Mouse (Mus musculus) hindbrain, embryonic 11.5 days (tissue): Measurements from ENCODE around the gene Trmt10a. TPM values are rescaled to one million over a fixed set of nuclear protein-coding genes. Genes with fewer than 3 reads are reported as not detected.

Experiments
- ATAC-seq: fragments of 200-750 bp; cut with Nextera tagmentation; 2 replicates; pipeline ENCODE4 v1.8.0; 2017; ENCODE audit warnings: mild to moderate bottlenecking, moderate TSS enrichment, moderate library complexity; ENCODE audit not compliant: low FRiP score
- DNase-seq: peaks from one replicate; pipeline ENCODE4 v3.0.0-alpha.2; 2015; ENCODE audit warnings: low spot score
- H3K27ac ChIP-seq: fragments of 300-500 bp; sonication (generic); 2 replicates; pipeline ENCODE4 v1.5.1; 2014; ENCODE audit warnings: mild to moderate bottlenecking, low read depth, low read length
- H3K27me3 ChIP-seq: fragments of 300-500 bp; sonication (generic); 2 replicates; pipeline ENCODE4 v1.6.1; 2014; ENCODE audit warnings: mild to moderate bottlenecking, low read length, moderate library complexity, mixed read lengths; ENCODE audit not compliant: control insufficient read depth, insufficient read depth
- H3K36me3 ChIP-seq: fragments of 300-500 bp; sonication (generic); 2 replicates; pipeline ENCODE4 v1.6.1; 2014; ENCODE audit warnings: mild to moderate bottlenecking, low read length, moderate library complexity, mixed read lengths; ENCODE audit not compliant: control insufficient read depth, insufficient read depth
- H3K4me1 ChIP-seq: fragments of 300-500 bp; sonication (generic); replicated peaks from 2 replicates; pipeline ENCODE4 v1.6.1; 2014; ENCODE audit warnings: low read length, mixed read lengths; ENCODE audit not compliant: control insufficient read depth, insufficient read depth
- H3K4me2 ChIP-seq: fragments of 300-500 bp; sonication (generic); replicated peaks from 2 replicates; pipeline ENCODE4 v1.6.1; 2014; ENCODE audit warnings: mild to moderate bottlenecking, low read depth, low read length
- H3K4me3 ChIP-seq: fragments of 300-500 bp; sonication (generic); 2 replicates; pipeline ENCODE4 v1.5.1; 2014; ENCODE audit warnings: low read depth, low read length
- H3K9ac ChIP-seq: fragments of 300-500 bp; sonication (generic); 2 replicates; pipeline ENCODE4 v1.6.1; 2014; ENCODE audit warnings: low read depth, low read length
- H3K9me3 ChIP-seq: fragments of 300-500 bp; sonication (generic); 2 replicates; pipeline ENCODE4 v1.6.1; 2016; ENCODE audit warnings: low read length; ENCODE audit not compliant: control insufficient read depth
- WGBS: fragments of 180-500 bp; shearing (Covaris S2); extraction: QIAGEN DNeasy Blood & Tissue Kit; methylation state at CpG from one replicate; pipeline ENCODE4 v1.1.7; 2014; 5-methylcytosine and 5-hydroxymethylcytosine counted together
- polyA plus RNA-seq: library from polyadenylated mRNA; unstranded; fragments of >200 nt; fragmentation: Nextera tagmentation; extraction: Ambion mirVana; gene quantifications from 2 replicates; pipeline ENCODE4 v1.2.1, GENCODE M21; 2014

Trmt10a gene
- polyA plus RNA-seq = 12.4 and 17.0 TPM in 2 replicates

- peak within 1 kb of the TSS; percentile 81 for H3K9ac ChIP-seq
- no peaks in the 10 kb centered on the region for H3K36me3 ChIP-seq
- H3K27ac ChIP-seq = peak within 1 kb of the TSS; percentile 99
- peak within 1 kb of the TSS; percentile 73 for H3K4me2 ChIP-seq
- H3K9me3 ChIP-seq = no peaks in the 10 kb centered on the region
- no peaks in the 10 kb centered on the region for H3K27me3 ChIP-seq
- H3K4me3 ChIP-seq = peak within 1 kb of the TSS; percentile 60
- no peaks in the 10 kb centered on the region for H3K4me1 ChIP-seq
- DNase-seq (peak; percentile 99), ATAC-seq (peak; percentile 99)
- WGBS = under 1% methylated on average over 63 of the region's 70 CpGs
These were observed at the start of gene Trmt10a for GRCm38 (mm10) chr3:138143315-138144059. TSS of gene Trmt10a (plus strand) at chr3:138143448.

GRCm38 (mm10) chr3:138095301-138095700, 47.9 kb upstream of the Trmt10a start:
- H3K36me3 ChIP-seq = no peaks in the 10 kb centered on the region
- no peaks in the 10 kb centered on the region for H3K27me3 ChIP-seq
- no peak overlapping the region for H3K4me2 ChIP-seq
- DNase-seq (no peak), ATAC-seq (no peak)
- no peaks in the 10 kb centered on the region for H3K4me1 ChIP-seq
- no peak overlapping the region for H3K9ac ChIP-seq
- H3K27ac ChIP-seq = no peak overlapping the region
- H3K4me3 ChIP-seq = no peak overlapping the region
- 83% methylated on average over 3 of the region's 3 CpGs for WGBS
- no peaks in the 10 kb centered on the region for H3K9me3 ChIP-seq

- Histone ChIP-seq H3K4me2 (no peak overlapping the region), H3K36me3 (no peaks in the 10 kb centered on the region), H3K27me3 (no peaks in the 10 kb centered on the region), H3K4me3 (no peak overlapping the region), H3K9ac (no peak overlapping the region), H3K9me3 (no peaks in the 10 kb centered on the region), H3K4me1 (no peaks in the 10 kb centered on the region), H3K27ac (no peak overlapping the region)
- no peak for ATAC-seq
- 81% methylated on average over 10 of the region's 10 CpGs for WGBS
- DNase-seq = no peak
These were observed 47.5 kb upstream of the Trmt10a start for GRCm38 (mm10) chr3:138095718-138096117.

- ATAC-seq (no peak), DNase-seq (no peak)
- no peak overlapping the region for H3K9ac ChIP-seq
- H3K27ac ChIP-seq = no peak overlapping the region
- no peak overlapping the region for H3K4me2 ChIP-seq
- H3K4me3 ChIP-seq = no peak overlapping the region
- 86% methylated on average over 19 of the region's 19 CpGs for WGBS
- no peaks in the 10 kb centered on the region for H3K36me3 ChIP-seq
- H3K9me3 ChIP-seq = no peaks in the 10 kb centered on the region
- H3K27me3 ChIP-seq = no peaks in the 10 kb centered on the region
- H3K4me1 ChIP-seq = no peaks in the 10 kb centered on the region
These were observed 46.8 kb upstream of the Trmt10a start for GRCm38 (mm10) chr3:138096263-138097028.

- DNase-seq (no peak), ATAC-seq (no peak)
- H3K9me3 ChIP-seq = no peaks in the 10 kb centered on the region
- no peaks in the 10 kb centered on the region for H3K4me1 ChIP-seq
- no peak overlapping the region for H3K4me2 ChIP-seq
- H3K36me3 ChIP-seq = no peaks in the 10 kb centered on the region
- WGBS = 72% methylated on average over 1 of the region's 1 CpGs
- H3K4me3 ChIP-seq = no peak overlapping the region
- no peak overlapping the region for H3K9ac ChIP-seq
- no peak overlapping the region for H3K27ac ChIP-seq
- no peaks in the 10 kb centered on the region for H3K27me3 ChIP-seq
These were observed 45.5 kb upstream of the Trmt10a start for GRCm38 (mm10) chr3:138097718-138098117.

- whole genome bisulfite sequencing = 89% methylated on average over 4 of the region's 4 CpGs
- no peak for ATAC-seq
- Histone ChIP-seq H3K9ac (no peak overlapping the region), H3K27ac (no peak overlapping the region), H3K4me3 (no peak overlapping the region), H3K9me3 (no peaks in the 10 kb centered on the region), H3K4me2 (no peak overlapping the region), H3K36me3 (no peaks in the 10 kb centered on the region), H3K4me1 (no peaks in the 10 kb centered on the region), H3K27me3 (no peaks in the 10 kb centered on the region)
- no peak for DNase-seq
These were observed 41.3 kb upstream of the Trmt10a start for GRCm38 (mm10) chr3:138101936-138102335.

GRCm38 (mm10) chr3:138103690-138104089, 39.6 kb upstream of the Trmt10a start:
- no peaks in the 10 kb centered on the region for H3K27me3 ChIP-seq
- 84% methylated on average over 4 of the region's 4 CpGs for WGBS
- no peak overlapping the region for H3K4me3 ChIP-seq
- H3K36me3 ChIP-seq = no peaks in the 10 kb centered on the region
- ATAC-seq = no peak
- H3K9ac ChIP-seq = no peak overlapping the region
- no peak overlapping the region for H3K27ac ChIP-seq
- H3K9me3 ChIP-seq = no peaks in the 10 kb centered on the region
- no peak overlapping the region for H3K4me2 ChIP-seq
- no peaks in the 10 kb centered on the region for H3K4me1 ChIP-seq
- no peak for DNase-seq

- Histone ChIP-seq H3K27ac (no peak overlapping the region), H3K4me2 (no peak overlapping the region), H3K4me3 (no peak overlapping the region), H3K4me1 (no peaks in the 10 kb centered on the region), H3K36me3 (no peaks in the 10 kb centered on the region), H3K9me3 (no peaks in the 10 kb centered on the region), H3K27me3 (no peaks in the 10 kb centered on the region), H3K9ac (no peak overlapping the region)
- DNase-seq (no peak), ATAC-seq (no peak)
- WGBS = 73% methylated on average over 5 of the region's 5 CpGs
These were observed 38.2 kb upstream of the Trmt10a start for GRCm38 (mm10) chr3:138105056-138105455.

GRCm38 (mm10) chr3:138106887-138107286, 36.4 kb upstream of the Trmt10a start:
- DNase-seq (no peak), ATAC-seq (no peak)
- H3K27ac ChIP-seq = no peak overlapping the region
- no peak overlapping the region for H3K4me3 ChIP-seq
- H3K9ac ChIP-seq = no peak overlapping the region
- H3K36me3 ChIP-seq = no peaks in the 10 kb centered on the region
- no peaks in the 10 kb centered on the region for H3K9me3 ChIP-seq
- H3K4me2 ChIP-seq = no peak overlapping the region
- H3K27me3 ChIP-seq = no peaks in the 10 kb centered on the region
- WGBS = 95% methylated on average over 10 of the region's 10 CpGs
- H3K4me1 ChIP-seq = no peaks in the 10 kb centered on the region
